Mouse (Mus musculus) heart, embryonic 14.5 days (tissue): Measurements from ENCODE around the gene Sall4. TPM values are rescaled to one million over a fixed set of nuclear protein-coding genes. Genes with fewer than 3 reads are reported as not detected.

ENCODE experiments used
- ATAC-seq: fragments of 200-750 bp; cut with Nextera tagmentation; 2 replicates; pipeline ENCODE4 v1.8.0; 2017; ENCODE audit warnings: low read depth, moderate TSS enrichment; ENCODE audit not compliant: insufficient number of reproducible peaks, insufficient read depth, low FRiP score
- H3K27ac ChIP-seq, 2 experiments: fragments of 200-500 bp in 1 of 2; fragments of 300-500 bp in 1 of 2; sonication (generic) in 1 of 2; replicated peaks in 1 of 2; 2 replicates each; pipeline ENCODE4 v1.5.1; 2012 to 2014; ENCODE audit warnings: low read depth in 2 of 2, low read length in 2 of 2, control low read depth in 1 of 2, mild to moderate bottlenecking in 1 of 2, mixed read lengths in 1 of 2; ENCODE audit not compliant: control insufficient read depth in 1 of 2, insufficient read depth in 1 of 2
- H3K27me3 ChIP-seq: fragments of 300-500 bp; sonication (generic); 2 replicates; pipeline ENCODE4 v1.6.1; 2014; ENCODE audit warnings: mild to moderate bottlenecking, low read length, control low read depth; ENCODE audit not compliant: control insufficient read depth, insufficient read depth
- H3K36me3 ChIP-seq: fragments of 300-500 bp; sonication (generic); 2 replicates; pipeline ENCODE4 v1.6.1; 2014; ENCODE audit warnings: mild to moderate bottlenecking, control low read depth, low read length, mixed read lengths; ENCODE audit not compliant: control insufficient read depth, insufficient read depth
- H3K4me1 ChIP-seq, 2 experiments: fragments of 200-500 bp in 1 of 2; fragments of 300-500 bp in 1 of 2; sonication (generic) in 1 of 2; 2 replicates each; pipeline ENCODE4 v1.6.1; 2012 to 2014; ENCODE audit warnings: low read length in 2 of 2, control low read depth in 1 of 2, mixed read lengths in 1 of 2; ENCODE audit not compliant: control insufficient read depth in 2 of 2, insufficient read depth in 2 of 2
- H3K4me2 ChIP-seq: fragments of 300-500 bp; sonication (generic); 2 replicates; pipeline ENCODE4 v1.6.1; 2014; ENCODE audit warnings: mild to moderate bottlenecking, low read length
- H3K4me3 ChIP-seq, 2 experiments: fragments of 200-500 bp in 1 of 2; fragments of 300-500 bp in 1 of 2; sonication (generic) in 1 of 2; 2 replicates each; pipeline ENCODE4 v1.5.1; 2012 to 2014; ENCODE audit warnings: low read length in 2 of 2, mild to moderate bottlenecking in 2 of 2, control low read depth in 1 of 2, low read depth in 1 of 2, moderate library complexity in 1 of 2; ENCODE audit not compliant: control insufficient read depth in 1 of 2, insufficient read depth in 1 of 2
- H3K9ac ChIP-seq: fragments of 300-500 bp; sonication (generic); 2 replicates; pipeline ENCODE4 v1.6.1; 2014; ENCODE audit warnings: mild to moderate bottlenecking, low read length
- H3K9me3 ChIP-seq: fragments of 300-500 bp; sonication (generic); 2 replicates; pipeline ENCODE4 v1.6.1; 2016; ENCODE audit warnings: low read length, control low read depth; ENCODE audit not compliant: control insufficient read depth
- WGBS: fragments of 180-500 bp; shearing (Covaris S2); extraction: QIAGEN DNeasy Blood & Tissue Kit; methylation state at CpG from one replicate; pipeline ENCODE4 v1.1.7; 2014; 5-methylcytosine and 5-hydroxymethylcytosine counted together
- polyA plus RNA-seq: library from polyadenylated mRNA; unstranded; fragments of >200 nt; fragmentation: Nextera tagmentation; extraction: Ambion mirVana; gene quantifications from 2 replicates; pipeline ENCODE4 v1.2.1, GENCODE M21; 2014

Sall4 gene
- 0.84 and 1.1 TPM in 2 replicates for polyA plus RNA-seq

- 8% methylated on average over 10 of the region's 10 CpGs for WGBS
These were observed at the start of gene Sall4 for GRCm38 (mm10) chr2:168767582-168767981. Sall4 (minus strand) TSS chr2:168767943.

GRCm38 (mm10) chr2:168813243-168813642 is 45.5 kb upstream of the Sall4 start:
- Histone ChIP-seq H3K27ac (no peak overlapping the region), H3K4me3 (no peak overlapping the region), H3K27me3 (no peaks in the 10 kb centered on the region), H3K9ac (no peak overlapping the region), H3K4me2 (no peak overlapping the region), H3K36me3 (no peaks in the 10 kb centered on the region), H3K9me3 (no peaks in the 10 kb centered on the region), H3K4me1 (no peaks in the 10 kb centered on the region)
- no peak for ATAC-seq
- WGBS = 36% methylated on average over 6 of the region's 6 CpGs

More at GRCm38 (mm10) chr2:168767582-168767981, at the start of gene Sall4:
- H3K9me3 ChIP-seq = no peaks in the 10 kb centered on the region
- H3K9ac ChIP-seq = peak within 1 kb of the TSS; percentile 80
- peaks cover 0 to 11% of the 10 kb centered on the region in 2 experiments; a peak in 3 of 4 replicates for H3K4me1 ChIP-seq
- H3K4me3 ChIP-seq = peak within 1 kb of the TSS; percentile 67 to 70
- H3K27me3 ChIP-seq = peaks cover 62% of the 10 kb centered on the region
- ATAC-seq = no peak
- H3K36me3 ChIP-seq = no peaks in the 10 kb centered on the region
- peak within 1 kb of the TSS; percentile 43 to 68; a peak in 3 of 4 replicates for H3K27ac ChIP-seq
- peak within 1 kb of the TSS; percentile 95 for H3K4me2 ChIP-seq

GRCm38 (mm10) chr2:168809895-168810294 is 42.2 kb upstream of the Sall4 start:
- H3K4me1 ChIP-seq = no peaks in the 10 kb centered on the region
- ATAC-seq = no peak
- peak overlapping the region; percentile 21; the same call in 1 of the 2 replicates for H3K9ac ChIP-seq
- H3K36me3 ChIP-seq = no peaks in the 10 kb centered on the region
- peak overlapping the region; percentile 34; the same call in 1 of the 2 replicates for H3K4me2 ChIP-seq
- 18% methylated on average over 14 of the region's 14 CpGs for WGBS
- no peaks in the 10 kb centered on the region for H3K27me3 ChIP-seq
- H3K4me3 ChIP-seq = no peak overlapping the region
- H3K27ac ChIP-seq = no peak overlapping the region
- H3K9me3 ChIP-seq = no peaks in the 10 kb centered on the region

DNA sequence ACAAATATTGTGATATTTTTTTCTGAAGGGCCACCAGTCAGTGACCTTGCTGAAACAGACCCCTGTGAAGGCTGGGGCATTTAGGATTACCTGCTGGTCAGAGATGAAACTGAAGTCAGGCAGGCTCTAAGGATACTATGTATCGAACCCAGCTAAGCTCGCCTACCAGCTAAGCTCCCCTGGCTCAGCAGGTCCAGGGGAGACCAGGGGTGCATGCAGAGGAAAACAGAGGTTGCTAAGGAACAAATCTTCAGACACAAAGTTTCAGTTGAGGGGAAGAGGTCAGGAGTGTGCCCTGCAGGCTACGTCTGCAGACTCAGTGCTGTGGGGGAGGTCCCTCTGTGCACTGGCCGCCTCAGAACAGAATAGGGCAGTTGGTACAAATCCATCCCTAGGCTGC is 39.9 kb upstream of the Sall4 start:
- Histone ChIP-seq H3K9ac (no peak overlapping the region), H3K27ac (no peak overlapping the region), H3K4me3 (no peak overlapping the region), H3K27me3 (no peaks in the 10 kb centered on the region), H3K36me3 (no peaks in the 10 kb centered on the region), H3K4me2 (no peak overlapping the region), H3K9me3 (no peaks in the 10 kb centered on the region), H3K4me1 (no peaks in the 10 kb centered on the region)
- no peak for ATAC-seq
- 49% methylated on average over 4 of the region's 4 CpGs for WGBS

DNA sequence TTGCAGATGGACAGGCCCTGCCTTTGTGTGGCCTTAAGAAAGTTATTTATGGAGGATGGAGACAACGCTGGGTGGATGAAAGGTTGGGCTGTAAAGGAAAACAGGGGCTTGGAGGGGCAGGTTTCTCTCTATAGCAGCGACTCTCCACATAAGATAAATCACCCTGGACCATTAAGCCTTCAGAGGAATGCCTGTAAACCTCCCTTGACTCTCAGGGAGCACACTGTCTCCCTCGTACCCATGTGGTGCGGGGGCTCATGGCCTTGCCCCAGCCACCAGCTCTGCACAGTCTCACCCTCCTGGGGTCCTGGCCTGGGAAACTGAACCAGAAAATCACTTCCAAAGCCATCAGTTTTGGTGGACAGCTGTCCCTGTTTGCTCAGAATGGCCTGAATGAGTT is 36.1 kb upstream of the Sall4 start:
- WGBS = 78% methylated on average over 4 of the region's 4 CpGs
- no peak overlapping the region for H3K27ac ChIP-seq
- no peak for ATAC-seq

GRCm38 (mm10) chr2:168799326-168799725 is 31.6 kb upstream of the Sall4 start:
- Histone ChIP-seq H3K27me3 (no peaks in the 10 kb centered on the region), H3K9ac (no peak overlapping the region), H3K36me3 (no peaks in the 10 kb centered on the region), H3K9me3 (no peaks in the 10 kb centered on the region), H3K4me2 (no peak overlapping the region), H3K4me3 (no peak overlapping the region), H3K27ac (no peak overlapping the region), H3K4me1 (no peaks in the 10 kb centered on the region)
- no peak for ATAC-seq
- WGBS = 61% methylated on average over 12 of the region's 12 CpGs

More for the DNA sequence above, 36.1 kb upstream of the Sall4 start:
- no peaks in the 10 kb centered on the region for H3K36me3 ChIP-seq
- no peak overlapping the region for H3K4me3 ChIP-seq
- H3K9me3 ChIP-seq = no peaks in the 10 kb centered on the region
- H3K27me3 ChIP-seq = no peaks in the 10 kb centered on the region
- H3K4me1 ChIP-seq = no peaks in the 10 kb centered on the region
- no peak overlapping the region for H3K4me2 ChIP-seq
- no peak overlapping the region for H3K9ac ChIP-seq

DNA sequence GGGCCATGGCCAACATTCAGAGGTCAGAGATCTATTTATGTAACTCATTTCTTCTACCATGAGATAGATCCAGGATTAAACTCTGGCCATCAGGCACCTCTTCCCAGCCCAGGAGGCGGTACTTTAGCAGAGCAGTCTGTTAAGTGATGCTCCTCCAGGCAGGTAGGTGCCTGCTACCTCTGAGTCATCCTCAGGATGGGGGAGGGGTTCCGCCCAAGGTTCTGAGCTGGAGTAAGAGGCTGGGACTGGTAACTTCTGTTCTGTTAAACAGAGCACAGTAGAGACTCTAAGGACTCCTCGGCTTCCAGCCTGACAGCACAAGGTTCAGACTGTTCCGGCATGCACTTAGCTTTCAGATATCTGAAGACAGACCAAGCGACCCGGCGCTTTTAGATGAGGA is 31.2 kb upstream of the Sall4 start:
- no peak for ATAC-seq
- Histone ChIP-seq H3K4me2 (no peak overlapping the region), H3K27me3 (no peaks in the 10 kb centered on the region), H3K36me3 (no peaks in the 10 kb centered on the region), H3K4me1 (no peaks in the 10 kb centered on the region), H3K9ac (no peak overlapping the region), H3K27ac (no peak overlapping the region), H3K9me3 (no peaks in the 10 kb centered on the region), H3K4me3 (no peak overlapping the region)
- 68% methylated on average over 7 of the region's 7 CpGs for WGBS

- Histone ChIP-seq H3K4me1 (no peaks in the 10 kb centered on the region), H3K4me2 (no peak overlapping the region), H3K9me3 (no peaks in the 10 kb centered on the region), H3K4me3 (no peak overlapping the region), H3K27me3 (no peaks in the 10 kb centered on the region), H3K9ac (no peak overlapping the region), H3K36me3 (no peaks in the 10 kb centered on the region), H3K27ac (no peak overlapping the region)
- ATAC-seq = no peak
- 54% methylated on average over 4 of the region's 4 CpGs for WGBS
These were observed 23.5 kb upstream of the Sall4 start for GRCm38 (mm10) chr2:168791115-168791802.
